ENCODE assay signal across 26 mouse cellular contexts in the genomic region with DNA sequence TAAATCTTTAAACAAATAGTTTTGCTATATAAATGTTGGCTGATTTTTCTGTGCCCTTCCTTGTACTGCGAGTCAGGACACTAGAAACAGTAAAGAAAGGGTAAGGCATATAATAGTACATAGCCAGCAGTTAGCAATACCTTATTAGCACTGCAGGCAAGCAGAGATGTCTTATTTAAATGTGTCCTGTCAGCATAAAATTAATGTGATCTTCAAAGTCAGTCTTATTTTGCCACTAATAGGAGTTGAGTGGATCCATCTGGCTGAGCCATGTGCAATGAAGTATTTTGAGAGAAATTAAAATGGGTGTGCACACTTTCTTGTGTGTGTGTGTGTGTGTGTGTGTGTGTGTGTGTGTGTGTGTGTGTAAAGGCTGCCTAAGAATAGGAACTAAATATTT.
DNase-seq lines count a peak whose midpoint lies in the region; ATAC-seq and TF ChIP-seq lines count a peak whose summit lies in the region.
"Had no signal": no experiment of that assay in that cellular context is flagged by ENCODE, and none has a peak within 500 bp of the region (broad histone marks: within the 10 kb centered on the region; RNA-seq: fewer than 3 reads in every experiment).

No protein-coding gene starts in this region.

- no peak overlapping the region for H3K4me2 ChIP-seq in hindbrain, postnatal 0 days (ENCODE audit: low read depth, low read length)
- H3K4me2 ChIP-seq in hindbrain, embryonic 11.5 days (replicated peaks; ENCODE audit: low read depth, low read length), result no peak overlapping the region
- no peak overlapping the region for H3K4me2 ChIP-seq in lung, embryonic 14.5 days
- no peak overlapping the region for H3K4me2 ChIP-seq in midbrain, embryonic 15.5 days
- H3K4me2 ChIP-seq: embryonic facial prominence, embryonic 15.5 days; hindbrain, embryonic 15.5 days; intestine, embryonic 15.5 days; liver, embryonic 13.5 days; neural tube, embryonic 12.5 days had no signal

- TF ChIP-seq CTCF in hindbrain, postnatal 0 days (IDR thresholded peaks at IDR 0.05; ENCODE audit: low read depth), result no peak
- TF ChIP-seq CTCF in lung, embryonic 14.5 days (IDR thresholded peaks at IDR 0.05; ENCODE audit: low read depth), result no peak

- DNase-seq in hindbrain, postnatal 0 days (ENCODE audit: low spot score), result peak; percentile 16
- no peak for DNase-seq in hindbrain, embryonic 11.5 days (ENCODE audit: low spot score)
- peak; percentile 2 for DNase-seq in lung, embryonic 14.5 days
- DNase-seq in lung, postnatal 25 days (ENCODE audit: low spot score), result no peak
- no peak for DNase-seq in neural tube, embryonic 10.5 days (ENCODE audit: extremely low spot score, low spot score)
- DNase-seq in MN1 (ENCODE audit: low spot score), result no peak
- DNase-seq: adrenal gland, postnatal 14 days; B cell, adult 2 months; cerebellum, adult 8-10 months; cerebellum, postnatal 36 days; gastrocnemius, postnatal 10 days; heart, postnatal 4 days; liver, embryonic 13.5 days; lung, adult 2 months; lung, postnatal 36 days; right cerebral cortex, adult 18-20 months; right cerebral cortex, postnatal 4 days; thymus, postnatal 14 days had no signal

- no peaks in the 10 kb centered on the region for H3K27me3 ChIP-seq in hindbrain, postnatal 0 days (ENCODE audit: insufficient read depth, low read length)
- no peaks in the 10 kb centered on the region for H3K27me3 ChIP-seq in hindbrain, embryonic 11.5 days (ENCODE audit: control insufficient read depth, insufficient read depth, low read length)
- no peaks in the 10 kb centered on the region for H3K27me3 ChIP-seq in lung, embryonic 14.5 days (ENCODE audit: insufficient read depth, low read length)
- no peaks in the 10 kb centered on the region for H3K27me3 ChIP-seq in midbrain, embryonic 15.5 days (replicated peaks)
- H3K27me3 ChIP-seq: embryonic facial prominence, embryonic 15.5 days; hindbrain, embryonic 15.5 days; intestine, embryonic 15.5 days; liver, embryonic 13.5 days; megakaryocyte, embryonic 14.5 days; neural tube, embryonic 12.5 days had no signal

- H3K4me3 ChIP-seq in hindbrain, postnatal 0 days (ENCODE audit: low read length), result no peak overlapping the region
- no peak overlapping the region for H3K4me3 ChIP-seq in hindbrain, embryonic 11.5 days (ENCODE audit: low read depth, low read length)
- no peak overlapping the region for H3K4me3 ChIP-seq in lung, embryonic 14.5 days (ENCODE audit: low read depth, low read length)
- no peak overlapping the region for H3K4me3 ChIP-seq in midbrain, embryonic 15.5 days
- H3K4me3 ChIP-seq: embryonic facial prominence, embryonic 15.5 days; heart, embryonic 10.5 days; hindbrain, embryonic 15.5 days; intestine, embryonic 15.5 days; left cerebral cortex, adult 2 months; liver, embryonic 13.5 days; megakaryocyte, embryonic 14.5 days; neural tube, embryonic 12.5 days had no signal

- H3K27ac ChIP-seq in hindbrain, postnatal 0 days, result no peak overlapping the region
- no peak overlapping the region for H3K27ac ChIP-seq in hindbrain, embryonic 11.5 days (ENCODE audit: low read depth, low read length)
- no peak overlapping the region for H3K27ac ChIP-seq in lung, embryonic 14.5 days (ENCODE audit: low read depth)
- H3K27ac ChIP-seq in midbrain, embryonic 15.5 days, result no peak overlapping the region
- H3K27ac ChIP-seq: embryonic facial prominence, embryonic 15.5 days; heart, embryonic 10.5 days; hindbrain, embryonic 15.5 days; intestine, embryonic 15.5 days; left cerebral cortex, adult 2 months; liver, embryonic 13.5 days; neural tube, embryonic 12.5 days had no signal

- H3K4me1 ChIP-seq in hindbrain, postnatal 0 days (ENCODE audit: insufficient read depth, low read length), result no peaks in the 10 kb centered on the region
- no peaks in the 10 kb centered on the region for H3K4me1 ChIP-seq in hindbrain, embryonic 11.5 days (replicated peaks; ENCODE audit: control insufficient read depth, insufficient read depth, low read length)
- H3K4me1 ChIP-seq in lung, embryonic 14.5 days (ENCODE audit: insufficient read depth), result no peaks in the 10 kb centered on the region
- H3K4me1 ChIP-seq in midbrain, embryonic 15.5 days, result no peaks in the 10 kb centered on the region
- H3K4me1 ChIP-seq: embryonic facial prominence, embryonic 15.5 days; heart, embryonic 10.5 days; hindbrain, embryonic 15.5 days; intestine, embryonic 15.5 days; liver, embryonic 13.5 days; megakaryocyte, embryonic 14.5 days; neural tube, embryonic 12.5 days had no signal

- H3K9me3 ChIP-seq in hindbrain, postnatal 0 days (ENCODE audit: low read length), result no peaks in the 10 kb centered on the region
- no peaks in the 10 kb centered on the region for H3K9me3 ChIP-seq in hindbrain, embryonic 11.5 days (ENCODE audit: control insufficient read depth, low read length)
- H3K9me3 ChIP-seq in lung, embryonic 14.5 days (ENCODE audit: low read depth, low read length), result no peaks in the 10 kb centered on the region
- H3K9me3 ChIP-seq in midbrain, embryonic 15.5 days, result no peaks in the 10 kb centered on the region
- H3K9me3 ChIP-seq: embryonic facial prominence, embryonic 15.5 days; heart, embryonic 10.5 days; hindbrain, embryonic 15.5 days; intestine, embryonic 15.5 days; liver, embryonic 13.5 days; megakaryocyte, embryonic 14.5 days; neural tube, embryonic 12.5 days had no signal

- no peak overlapping the region for H3K9ac ChIP-seq in hindbrain, postnatal 0 days (replicated peaks; ENCODE audit: low read length)
- H3K9ac ChIP-seq in hindbrain, embryonic 11.5 days (ENCODE audit: low read depth, low read length), result no peak overlapping the region
- H3K9ac ChIP-seq in lung, embryonic 14.5 days, result no peak overlapping the region
- no peak overlapping the region for H3K9ac ChIP-seq in midbrain, embryonic 15.5 days
- H3K9ac ChIP-seq: embryonic facial prominence, embryonic 15.5 days; hindbrain, embryonic 15.5 days; intestine, embryonic 15.5 days; liver, embryonic 13.5 days; neural tube, embryonic 12.5 days had no signal

- no peaks in the 10 kb centered on the region for H3K36me3 ChIP-seq in hindbrain, postnatal 0 days (ENCODE audit: insufficient read depth, low read length)
- H3K36me3 ChIP-seq in hindbrain, embryonic 11.5 days (ENCODE audit: control insufficient read depth, insufficient read depth, low read length), result no peaks in the 10 kb centered on the region
- H3K36me3 ChIP-seq in lung, embryonic 14.5 days (ENCODE audit: insufficient read depth), result no peaks in the 10 kb centered on the region
- H3K36me3 ChIP-seq in midbrain, embryonic 15.5 days (replicated peaks), result no peaks in the 10 kb centered on the region
- H3K36me3 ChIP-seq: embryonic facial prominence, embryonic 15.5 days; heart, embryonic 10.5 days; hindbrain, embryonic 15.5 days; intestine, embryonic 15.5 days; liver, embryonic 13.5 days; neural tube, embryonic 12.5 days had no signal

- ATAC-seq in hindbrain, postnatal 0 days, result no peak
- no peak for ATAC-seq in hindbrain, embryonic 11.5 days (ENCODE audit: low FRiP score)
- ATAC-seq in lung, embryonic 14.5 days (ENCODE audit: insufficient read depth), result no peak
- ATAC-seq in midbrain, embryonic 15.5 days (replicated peaks), result peak; percentile 62; the same call in 1 of the 2 replicates
- ATAC-seq: intestine, embryonic 15.5 days had no signal

- 78% methylated on average over 1 of the region's 1 CpGs for WGBS in hindbrain, postnatal 0 days
- 67% methylated on average over 1 of the region's 1 CpGs for WGBS in hindbrain, embryonic 11.5 days
- 39% methylated on average over 1 of the region's 1 CpGs for WGBS in lung, embryonic 14.5 days
- 52% methylated on average over 1 of the region's 1 CpGs for WGBS in midbrain, embryonic 15.5 days

Comparison
In these comparisons a context has a peak if more than half of its experiments do, and no peak if none do; other contexts are left out.
1. DNase-seq: peak in hindbrain, postnatal 0 days (single experiment) and lung, embryonic 14.5 days (single experiment); none in hindbrain, embryonic 11.5 days (single experiment), lung, postnatal 25 days (single experiment), neural tube, embryonic 10.5 days (single experiment) and MN1 (single experiment).